Mouse (Mus musculus) activated CD4-positive, CD25-positive, alpha-beta regulatory T cell, adult 4 months (primary cell): ENCODE measurements at regions not wholly inside any gene's neighbourhood (a gene's known extent, or its start where the extent isn't known, plus 50 kb on each side); places are given as distances from the start of the nearest gene placed in this dataset.
A peak's percentile ranks its signal among the peaks of the same experiment; 100 is the strongest.

Source experiments
- ATAC-seq: one replicate; pipeline ENCODE4 v1.8.0; 2017

DNA sequence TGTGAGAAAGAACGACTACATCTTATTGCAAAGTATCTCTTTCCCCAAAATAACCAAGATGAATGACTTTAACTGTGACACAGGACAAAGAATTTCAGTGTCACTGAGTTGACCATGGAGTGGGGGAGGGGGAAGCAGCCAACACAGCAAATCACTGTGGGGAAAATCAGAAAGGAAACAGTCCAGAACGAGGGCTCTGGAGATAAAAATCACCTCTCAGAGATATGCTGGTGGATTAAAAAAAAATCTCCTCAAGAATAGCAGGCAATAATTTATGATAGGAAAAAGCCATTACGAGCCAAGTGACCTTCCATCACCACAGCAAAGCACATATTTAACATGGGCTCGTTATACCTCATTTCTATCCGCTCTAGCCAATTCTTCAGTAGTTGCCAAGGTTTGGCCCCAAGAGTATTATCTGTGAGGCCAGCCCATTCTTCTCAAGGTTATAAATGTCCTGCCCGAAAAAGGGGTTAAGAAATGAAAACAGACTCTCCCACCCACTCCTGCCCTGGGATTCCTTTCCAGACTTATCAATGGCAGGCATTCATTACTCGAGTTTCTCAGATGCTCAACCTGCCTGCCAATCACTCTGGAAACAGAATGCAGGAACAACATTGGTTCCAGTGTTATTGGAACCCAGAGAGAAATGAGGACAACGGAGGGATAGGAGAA lies 181.6 kb upstream of the Clint1 start:
- no peak for ATAC-seq

DNA sequence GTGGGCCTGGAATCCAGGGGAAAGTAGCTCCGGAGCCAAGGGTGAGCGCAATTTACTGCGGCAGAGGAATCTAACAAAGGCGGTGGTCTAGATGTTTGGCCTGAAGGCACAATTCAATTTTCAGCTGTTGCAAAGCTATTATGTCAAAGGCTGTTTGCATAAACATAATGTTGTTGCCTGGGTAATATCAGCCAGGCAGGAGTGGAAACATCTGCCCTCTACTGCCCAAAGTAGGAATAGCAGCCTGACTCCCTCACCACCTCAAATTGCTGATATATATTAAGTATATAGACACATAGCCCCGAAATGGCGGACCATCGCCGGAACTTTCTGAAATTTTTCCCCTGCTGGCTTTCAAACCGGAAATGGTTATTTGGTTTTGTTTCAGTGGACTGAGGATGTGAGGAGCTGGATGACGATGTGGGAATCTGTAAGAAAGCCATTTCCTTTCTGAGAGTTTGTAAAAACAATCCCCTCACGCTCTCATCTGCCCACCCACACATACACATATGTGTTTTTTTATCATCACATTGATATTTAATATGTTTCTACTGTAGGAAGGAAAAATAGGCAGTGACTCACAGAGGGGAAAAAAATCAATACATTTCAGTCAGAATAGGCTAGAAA lies 173.1 kb upstream of the Clint1 start:
- ATAC-seq = no peak

DNA sequence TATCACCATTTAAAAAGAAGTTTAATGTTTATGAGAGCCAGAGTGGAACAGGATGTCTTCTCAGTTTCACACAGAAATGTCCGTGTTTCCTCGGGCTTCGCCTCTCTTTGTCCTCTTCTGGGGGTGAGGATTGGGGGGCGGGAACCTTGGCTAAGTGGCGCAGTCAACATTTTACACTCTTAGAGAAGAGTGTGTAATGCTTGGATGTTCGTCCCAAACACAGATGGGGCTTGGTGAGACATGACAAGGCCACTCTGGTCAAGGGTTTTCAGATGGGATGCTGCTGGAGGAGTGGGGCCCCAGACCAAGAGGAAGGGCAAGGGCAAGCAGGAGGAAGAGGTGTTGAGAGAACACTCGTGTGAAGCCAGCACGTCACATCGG lies 172.6 kb upstream of the Clint1 start:
- ATAC-seq = no peak

DNA sequence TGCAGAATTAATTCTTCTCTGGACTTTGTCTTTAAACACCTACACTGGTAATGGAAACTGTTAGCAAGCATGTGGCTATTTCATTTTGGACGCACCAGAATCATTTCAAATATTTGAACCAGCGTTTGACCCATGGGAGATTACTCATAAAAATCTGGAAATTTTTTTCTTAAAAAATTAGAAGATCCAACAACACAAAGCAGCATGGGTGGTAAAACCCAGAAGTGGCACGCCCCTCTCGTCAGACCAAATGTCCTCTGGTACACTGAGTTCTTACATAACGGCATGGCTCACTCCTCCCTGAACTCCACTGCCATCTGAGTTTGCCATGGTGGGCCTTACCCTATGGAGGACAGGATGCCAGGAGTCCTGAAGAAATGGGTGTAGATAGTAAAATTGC lies 166.3 kb upstream of the Clint1 start:
- ATAC-seq = no peak

DNA sequence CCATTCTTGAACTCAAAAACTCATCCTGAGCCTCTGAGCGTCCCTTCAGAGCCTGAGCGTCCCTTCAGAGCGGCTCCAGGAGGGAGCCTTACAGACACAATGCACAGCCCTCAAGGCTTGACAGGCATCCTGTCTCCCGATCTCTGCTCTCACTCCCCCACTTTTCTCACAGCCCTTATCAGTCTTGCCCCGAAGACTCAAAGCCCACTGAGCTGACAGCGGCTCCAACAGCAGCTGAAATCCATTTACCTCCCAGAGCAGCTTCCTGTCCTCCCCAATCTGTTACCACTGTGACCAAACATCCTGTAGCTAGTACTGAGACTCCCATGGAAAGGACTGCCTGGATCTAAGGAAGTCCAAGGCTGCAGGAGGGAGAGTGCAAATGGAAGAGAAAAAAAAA lies 158.6 kb upstream of the Clint1 start:
- no peak for ATAC-seq

DNA sequence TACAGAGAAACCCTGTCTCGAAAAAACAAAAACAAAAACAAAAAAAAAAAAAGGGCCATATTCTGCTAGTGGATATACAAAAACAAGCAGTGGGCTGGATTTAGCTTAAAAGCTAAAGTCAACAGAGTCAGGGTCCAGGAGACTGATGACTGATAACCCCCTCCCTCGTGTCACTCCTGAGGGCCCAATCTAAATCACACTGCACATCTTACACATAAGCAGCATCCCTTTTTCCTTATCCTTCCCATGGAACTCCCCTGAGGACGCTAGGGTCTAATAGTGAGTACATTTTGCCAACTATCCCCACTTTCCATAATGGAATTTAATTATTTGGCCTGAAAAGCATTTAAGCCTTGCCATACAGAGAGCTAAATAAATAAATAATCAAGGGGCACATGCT lies 150.3 kb upstream of the Clint1 start:
- no peak for ATAC-seq

DNA sequence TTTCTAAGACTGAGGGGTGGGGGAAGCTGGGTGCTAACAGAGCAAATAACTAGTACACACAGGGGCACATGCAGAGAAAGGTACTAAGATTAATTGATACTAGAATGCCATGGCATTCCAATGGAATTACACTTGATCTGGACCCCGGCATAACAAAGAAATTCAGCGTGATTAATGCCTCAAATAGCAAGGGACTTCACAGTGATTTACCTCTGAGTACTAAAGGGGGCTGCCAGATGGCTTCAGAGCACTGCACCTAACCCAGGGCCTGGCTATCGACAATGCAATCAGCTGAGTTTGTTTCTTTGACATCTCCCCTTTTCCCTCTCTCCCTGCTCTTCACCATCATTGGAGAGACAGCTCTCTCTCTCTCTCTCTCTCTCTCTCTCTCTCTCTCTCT lies 148.9 kb upstream of the Clint1 start:
- no peak for ATAC-seq

DNA sequence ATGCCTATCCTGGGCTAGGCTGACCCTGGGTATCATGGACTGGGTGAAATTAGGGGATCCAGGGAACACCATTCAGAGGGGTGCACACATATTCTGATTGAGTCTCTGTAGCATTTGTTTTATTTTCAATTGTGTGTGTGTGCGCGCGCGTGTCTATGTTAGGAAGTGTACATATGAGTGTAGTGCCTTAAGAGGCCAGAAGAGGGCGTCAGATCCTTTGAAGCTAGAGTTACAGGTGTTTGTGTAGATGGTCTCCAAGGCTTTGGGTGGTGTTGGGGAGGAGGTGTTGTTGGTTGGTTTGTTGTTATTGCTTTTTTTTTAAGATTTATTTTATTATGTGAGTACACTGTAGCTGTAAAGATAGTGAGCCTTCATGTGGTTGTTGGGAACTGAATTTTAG lies 147.4 kb upstream of the Clint1 start:
- no peak for ATAC-seq

DNA sequence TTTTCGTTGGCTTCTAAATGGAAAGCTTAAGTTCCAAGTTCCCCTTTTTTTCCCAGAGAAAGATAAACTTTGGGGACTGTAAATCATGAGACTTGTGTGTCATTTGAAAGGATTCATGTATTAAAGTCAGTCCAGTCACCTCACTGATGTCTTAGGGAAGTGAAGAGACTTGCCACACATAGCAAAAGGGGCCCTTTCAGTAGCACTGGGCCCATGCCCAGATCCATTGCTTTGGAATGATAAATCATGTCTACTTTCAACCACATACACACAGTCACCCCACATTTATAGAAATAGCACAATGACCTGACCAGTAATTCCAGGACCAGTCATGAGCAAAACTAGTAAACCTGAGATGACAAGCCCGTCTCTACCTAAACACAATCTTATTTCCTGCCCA lies 133.2 kb upstream of the Clint1 start:
- ATAC-seq = no peak

DNA sequence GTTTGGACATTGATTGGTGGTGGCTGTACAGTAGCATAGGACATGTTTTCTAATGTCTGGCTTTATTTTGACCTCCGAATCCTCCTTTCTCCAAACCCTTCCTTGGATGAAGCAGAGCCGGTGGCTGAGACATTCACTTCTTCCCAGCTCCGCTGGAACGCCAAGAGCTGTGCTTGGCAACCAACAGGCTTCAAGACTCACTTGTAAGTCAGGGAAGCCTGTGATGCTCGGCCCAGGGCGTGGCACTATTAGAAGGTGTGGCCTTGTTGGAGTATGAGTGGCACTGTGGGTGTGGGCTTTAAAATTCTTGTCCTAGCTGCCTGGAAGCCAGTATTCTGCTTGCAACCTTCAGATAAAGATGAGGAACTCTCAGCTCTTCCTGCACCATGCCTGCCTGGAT lies 132.0 kb upstream of the Clint1 start:
- ATAC-seq = no peak

DNA sequence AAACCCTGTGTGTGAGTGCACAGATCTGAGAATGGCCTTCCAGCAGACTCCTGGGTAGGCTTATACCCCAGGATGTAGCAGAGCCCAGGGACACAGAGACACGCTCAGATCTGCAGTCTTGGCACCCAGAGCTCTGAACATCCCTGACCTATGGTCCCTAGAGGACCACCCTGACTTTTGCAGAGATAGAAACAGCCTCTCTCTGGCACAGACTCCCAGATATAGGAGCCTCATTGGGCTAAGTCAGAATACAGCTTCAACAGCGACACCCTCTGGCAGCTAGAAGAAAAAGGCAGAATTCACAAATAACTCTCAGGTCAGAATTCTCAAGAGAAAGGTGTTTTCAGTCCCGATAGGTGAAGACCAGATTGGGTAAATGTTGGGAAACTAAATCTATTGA lies 115.3 kb upstream of the Clint1 start:
- no peak for ATAC-seq

DNA sequence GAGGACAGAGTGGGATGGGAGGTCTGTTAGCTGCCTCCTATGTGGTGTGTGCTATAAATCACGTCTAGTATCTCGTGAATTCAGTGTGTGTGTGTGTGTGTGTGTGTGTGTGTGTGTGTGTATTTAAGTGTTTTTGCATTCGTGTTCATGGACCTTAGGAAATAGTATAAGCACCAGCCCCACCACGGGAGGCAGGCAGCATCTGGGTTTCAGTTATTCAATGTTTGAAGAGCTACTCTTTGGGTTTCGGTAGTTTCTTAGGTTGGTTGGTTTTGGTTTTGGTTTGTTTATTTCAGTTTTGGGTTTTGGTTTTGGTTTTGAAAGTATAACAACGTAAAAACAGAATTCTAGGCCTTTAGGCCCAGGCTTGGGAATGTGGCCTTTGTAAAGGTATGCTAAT lies 113.5 kb upstream of the Clint1 start:
- peak; percentile 19 for ATAC-seq

DNA sequence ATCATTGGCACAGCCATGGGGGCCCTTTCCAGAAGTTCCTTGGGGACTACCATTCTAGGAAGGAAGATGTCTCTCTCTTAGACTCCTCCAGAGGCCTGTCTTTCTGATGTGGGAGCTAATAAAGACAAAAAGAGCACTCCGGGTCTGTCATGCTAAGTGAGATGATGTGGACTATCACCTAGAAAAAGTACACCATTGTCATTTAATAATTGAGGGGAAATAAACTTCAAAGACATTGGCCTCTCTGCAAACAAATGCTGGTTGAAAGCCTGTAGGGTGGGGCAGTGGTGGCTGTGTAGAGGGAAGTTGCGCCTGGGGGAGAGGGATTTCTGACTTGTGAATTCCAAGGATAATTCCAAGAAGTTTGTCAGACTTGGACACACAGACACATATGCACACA lies 105.9 kb upstream of the Clint1 start:
- ATAC-seq = no peak

DNA sequence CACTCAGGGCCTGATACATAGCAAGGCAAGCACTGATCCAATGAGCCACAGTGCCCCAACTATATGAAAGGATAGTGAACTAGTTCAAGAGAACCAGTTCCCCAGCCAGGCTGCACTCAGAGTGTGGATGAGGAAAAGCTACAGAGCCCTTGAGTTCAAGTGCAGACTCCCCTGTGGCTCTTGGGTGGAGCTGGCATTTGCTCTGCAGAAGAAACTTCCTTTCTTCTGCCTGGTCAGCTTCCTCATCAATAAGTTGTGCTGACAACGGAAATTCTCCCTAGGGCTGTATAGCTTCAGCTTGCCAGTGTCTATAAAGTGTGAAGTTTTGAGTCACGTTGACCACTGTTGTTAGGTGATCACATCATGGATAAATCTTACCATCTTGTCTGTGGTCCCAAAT lies 101.6 kb upstream of the Clint1 start:
- no peak for ATAC-seq

DNA sequence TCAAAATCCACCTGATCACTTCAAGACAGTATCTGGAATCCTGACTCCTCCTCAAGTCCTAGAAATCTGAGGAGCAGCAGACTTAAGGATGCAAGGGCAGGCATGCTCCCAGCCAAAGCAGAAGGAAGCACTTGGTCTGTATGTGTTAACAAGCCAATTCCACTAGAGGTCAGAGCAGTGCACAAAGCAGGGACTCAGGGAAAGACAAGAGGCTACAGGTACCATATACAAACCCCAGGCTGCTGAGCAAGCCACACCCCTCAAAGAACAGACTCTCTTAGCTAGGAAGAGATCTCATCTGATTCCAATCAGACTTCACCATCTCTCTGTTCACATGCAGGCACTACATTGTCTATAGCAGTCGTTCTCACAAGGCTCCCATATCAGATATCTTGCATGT lies 99.6 kb upstream of the Clint1 start:
- ATAC-seq = peak; percentile 94

DNA sequence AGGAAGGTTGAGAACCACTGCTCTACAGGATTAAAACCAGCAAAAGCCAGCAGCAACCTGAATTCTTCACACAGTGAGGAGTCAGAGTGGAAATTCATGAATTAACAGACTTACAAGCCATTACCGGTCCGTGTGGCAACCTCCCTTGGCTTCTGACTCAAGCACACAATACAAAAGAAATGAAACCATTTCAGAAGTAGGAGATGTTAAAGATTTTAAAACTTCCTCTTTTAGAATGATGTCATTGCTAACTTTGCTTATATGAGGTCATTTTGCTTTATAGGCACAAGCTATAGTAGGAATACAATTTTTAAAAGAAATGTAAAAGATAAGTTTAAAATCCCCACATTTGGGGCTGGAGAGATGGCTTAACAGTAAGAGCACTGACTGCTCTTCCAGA lies 99.1 kb upstream of the Clint1 start:
- peak; percentile 11 for ATAC-seq

DNA sequence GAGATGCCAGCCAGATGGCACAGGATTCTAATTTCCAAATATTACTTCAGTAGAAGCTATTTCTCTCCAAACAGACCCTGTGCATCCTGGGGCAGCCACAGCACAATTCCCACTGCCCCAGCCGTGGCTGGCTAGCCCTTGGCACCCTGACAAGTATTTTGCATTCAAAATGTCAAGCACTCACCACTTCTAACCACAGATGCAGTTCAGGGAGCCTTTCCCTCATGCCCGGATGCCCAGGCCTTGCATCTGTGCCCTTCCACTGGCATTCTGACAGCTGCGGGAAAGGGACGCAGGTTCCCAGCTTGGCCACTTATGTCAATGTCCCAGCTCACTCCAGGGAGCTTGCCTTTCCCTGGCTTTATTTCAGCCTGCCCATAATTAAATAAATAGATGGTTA lies 84.8 kb upstream of the Clint1 start:
- no peak for ATAC-seq

DNA sequence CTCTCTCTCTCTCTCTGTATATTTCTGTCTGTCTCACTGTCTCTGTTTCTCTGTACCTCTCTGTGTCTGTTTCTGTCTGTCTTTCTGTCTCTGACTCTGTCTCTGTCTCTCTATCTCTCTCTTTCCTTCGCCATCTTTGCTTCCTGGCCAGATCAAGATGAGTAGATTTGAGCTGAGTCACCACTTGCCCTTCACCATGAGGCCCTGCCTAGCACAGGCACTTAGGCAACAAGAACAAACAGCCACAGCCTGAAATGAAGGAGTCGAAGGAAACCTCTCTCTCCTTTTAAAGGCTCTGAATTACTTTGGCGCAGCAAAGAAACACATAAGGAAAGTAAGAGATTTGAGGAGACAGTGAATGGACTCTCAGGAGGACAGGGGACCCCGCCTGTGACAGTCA lies 69.4 kb upstream of the Clint1 start:
- ATAC-seq = no peak

DNA sequence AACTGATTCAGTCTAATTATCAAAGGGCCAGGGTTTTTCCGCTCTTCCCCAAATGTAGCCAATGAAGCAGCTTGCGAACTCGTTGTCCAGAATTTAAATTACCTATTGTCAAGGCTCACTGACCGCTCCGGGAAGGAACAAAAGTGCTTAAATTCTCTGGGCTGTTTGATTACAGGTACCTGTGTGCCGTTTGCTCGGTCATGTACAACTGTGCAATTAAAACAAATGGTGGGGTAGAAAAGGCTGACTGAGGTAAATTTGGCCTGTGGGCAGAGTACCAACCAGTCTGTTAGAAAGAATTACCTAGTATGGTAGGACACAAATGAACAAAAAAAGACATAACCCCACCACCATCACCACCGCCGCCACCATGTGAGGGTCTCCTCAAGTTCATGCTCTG lies 66.0 kb upstream of the Clint1 start:
- ATAC-seq = no peak

DNA sequence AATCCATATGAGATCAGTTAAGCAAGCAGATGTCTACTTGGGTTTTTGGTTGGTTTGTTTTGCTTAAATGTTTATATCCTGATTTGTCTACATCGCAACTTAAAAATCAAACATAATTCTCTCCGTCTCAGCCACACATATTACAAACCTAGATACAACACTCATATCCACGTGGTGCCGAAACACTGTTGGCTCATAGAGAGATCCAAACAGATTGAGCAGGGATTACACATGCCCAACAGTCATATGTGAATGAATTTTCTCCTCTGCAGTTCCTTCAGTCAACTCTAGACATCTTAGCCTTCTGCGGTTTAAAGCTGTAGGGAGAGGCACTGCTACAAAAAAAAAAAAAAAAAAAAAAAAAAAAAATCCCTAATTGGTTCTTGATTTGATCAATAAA lies 64.4 kb upstream of the Clint1 start:
- no peak for ATAC-seq

DNA sequence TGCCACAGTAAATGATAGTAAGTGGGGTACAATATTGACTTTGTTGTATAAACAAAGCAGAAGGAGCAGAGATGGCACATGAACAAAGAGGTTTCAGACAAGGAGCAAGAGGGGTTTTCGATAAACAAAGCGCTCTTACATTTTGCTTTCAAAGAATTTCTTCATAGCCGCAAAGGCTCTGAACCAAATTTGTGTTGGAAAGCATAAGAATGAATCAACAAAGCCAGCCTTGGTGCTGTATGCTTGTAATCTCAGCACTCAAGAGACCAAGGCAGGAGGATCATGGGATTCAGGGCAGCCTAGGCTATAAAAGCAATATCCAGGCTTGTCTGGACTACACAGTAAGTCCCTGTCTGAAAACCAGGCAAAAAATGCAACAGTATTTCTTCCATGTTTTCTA lies 62.0 kb upstream of the Clint1 start:
- no peak for ATAC-seq

DNA sequence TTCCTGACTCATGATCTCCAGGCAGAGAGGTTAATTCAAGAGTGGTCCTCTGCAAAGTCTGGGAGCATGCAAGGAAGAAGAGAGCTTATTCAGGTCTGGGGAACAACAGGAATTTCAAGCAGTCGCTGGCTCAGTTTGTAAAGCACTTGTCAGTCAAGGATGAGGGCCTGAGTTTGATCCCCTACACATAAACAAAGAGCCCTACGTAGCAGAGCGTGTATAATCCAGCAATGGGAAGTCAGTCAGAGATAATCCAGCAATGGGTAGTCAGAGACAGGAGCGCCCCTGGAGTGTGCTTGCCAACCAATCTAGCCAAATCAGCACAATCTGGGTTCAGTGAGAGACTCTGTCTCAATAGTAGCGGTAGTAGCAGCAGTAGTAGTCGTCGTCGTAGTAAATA lies 61.3 kb upstream of the Clint1 start:
- no peak for ATAC-seq

DNA sequence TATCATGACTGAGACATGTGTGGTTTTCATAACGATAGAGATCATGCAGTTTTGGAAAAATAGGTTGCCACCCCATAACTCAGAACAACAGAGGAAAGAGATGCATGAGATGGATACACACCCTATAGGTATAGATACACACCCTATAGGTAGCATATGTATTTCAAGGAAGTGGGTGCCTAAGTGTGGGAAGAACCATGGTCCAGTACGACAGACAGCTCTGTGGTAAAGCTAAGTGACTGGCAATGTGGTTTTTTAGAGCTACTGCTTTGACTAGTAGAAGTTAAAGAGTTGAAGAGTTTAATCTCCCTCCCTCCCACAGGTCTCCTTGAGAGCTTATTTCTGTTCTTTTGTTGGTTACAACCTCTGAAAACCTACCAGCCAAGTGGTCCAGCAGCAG lies 60.2 kb upstream of the Clint1 start:
- no peak for ATAC-seq

DNA sequence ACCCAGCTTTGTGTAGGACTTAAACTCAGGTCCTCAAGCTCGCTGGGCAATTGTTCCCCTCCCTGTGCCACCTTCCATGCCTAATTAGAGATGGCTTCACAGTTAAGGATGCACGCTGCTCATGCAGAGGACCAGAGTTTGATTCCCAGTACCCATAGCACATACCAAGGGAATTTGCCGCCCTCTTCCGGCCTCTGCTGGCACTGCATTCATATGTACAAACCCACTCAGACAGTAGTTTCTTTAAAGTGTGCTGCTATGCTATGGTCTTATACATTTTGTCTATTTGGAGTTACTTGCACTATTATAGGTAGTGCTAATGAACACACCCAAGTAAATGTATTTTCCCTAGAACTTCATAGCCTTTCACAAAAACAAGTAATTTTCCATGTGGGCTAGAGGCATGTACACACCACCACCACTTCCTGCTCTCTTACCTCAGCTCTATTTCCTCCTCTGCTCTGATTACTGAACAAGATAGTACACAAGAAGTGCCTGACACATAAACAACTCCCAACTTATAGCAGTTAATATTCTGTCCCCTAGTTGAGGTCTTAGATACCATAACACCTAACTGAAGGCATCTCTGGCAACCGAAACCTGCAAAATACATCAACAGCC lies 57.4 kb upstream of the Clint1 start:
- peak; percentile 92 for ATAC-seq

DNA sequence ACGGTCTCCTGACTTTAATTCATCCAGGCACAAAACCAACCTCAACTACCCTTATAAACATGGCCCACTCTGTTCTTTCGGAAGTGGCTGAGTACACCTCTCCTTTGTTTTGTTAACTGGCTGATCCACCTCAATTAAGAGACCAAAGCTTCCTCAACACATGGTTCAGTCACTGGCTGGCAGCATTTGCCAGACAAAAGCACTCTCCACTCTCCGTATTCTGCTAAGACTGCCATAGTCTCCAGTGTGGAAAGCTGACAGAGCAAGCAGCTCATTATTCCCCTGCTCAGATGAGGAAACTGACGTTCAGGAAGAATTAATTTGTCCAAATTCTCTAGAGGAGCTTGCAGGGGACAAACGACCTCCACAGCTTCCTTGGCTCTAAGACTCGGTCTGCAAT lies 56.5 kb upstream of the Clint1 start:
- no peak for ATAC-seq
